Mouse (Mus musculus) hindbrain, postnatal 0 days (tissue): ENCODE results near the gene Gm10553. TPM values are rescaled to one million over a fixed set of nuclear protein-coding genes. Genes with fewer than 3 reads are reported as not detected.
"Not testable (repeated sequence)": the region's sequence is repeated elsewhere in the genome, so short reads cannot be mapped to it uniquely, and the experiment has no call there.

Experiments used
- ATAC-seq: fragments of 200-750 bp; cut with Nextera tagmentation; 2 replicates; pipeline ENCODE4 v1.8.0; 2017; ENCODE audit warnings: mild to moderate bottlenecking, moderate TSS enrichment, moderate library complexity
- DNase-seq: peaks from one replicate; pipeline ENCODE4 v3.0.0-alpha.2; 2015; ENCODE audit warnings: low spot score
- H3K27ac ChIP-seq: fragments of 300-500 bp; sonication (generic); 2 replicates; pipeline ENCODE4 v1.5.1; 2014; ENCODE audit warnings: mild to moderate bottlenecking
- H3K27me3 ChIP-seq: fragments of 300-500 bp; sonication (generic); 2 replicates; pipeline ENCODE4 v1.6.1; 2014; ENCODE audit warnings: low read length, mixed read lengths; ENCODE audit not compliant: insufficient read depth
- H3K36me3 ChIP-seq: fragments of 300-500 bp; sonication (generic); 2 replicates; pipeline ENCODE4 v1.6.1; 2014; ENCODE audit warnings: low read length, mixed read lengths; ENCODE audit not compliant: insufficient read depth
- H3K4me1 ChIP-seq: fragments of 300-500 bp; sonication (generic); 2 replicates; pipeline ENCODE4 v1.6.1; 2014; ENCODE audit warnings: antibody characterized with exemption, low read length, mixed read lengths; ENCODE audit not compliant: insufficient read depth
- H3K4me2 ChIP-seq: fragments of 300-500 bp; sonication (generic); 2 replicates; pipeline ENCODE4 v1.6.1; 2014; ENCODE audit warnings: low read depth, mild to moderate bottlenecking, low read length, moderate library complexity, mixed read lengths
- H3K4me3 ChIP-seq: fragments of 300-500 bp; sonication (generic); 2 replicates; pipeline ENCODE4 v1.5.1; 2014; ENCODE audit warnings: low read length
- H3K9ac ChIP-seq: fragments of 300-500 bp; sonication (generic); replicated peaks from 2 replicates; pipeline ENCODE4 v1.6.1; 2014; ENCODE audit warnings: mild to moderate bottlenecking, low read length, moderate library complexity, mixed read lengths
- H3K9me3 ChIP-seq: fragments of 300-500 bp; sonication (generic); 2 replicates; pipeline ENCODE4 v1.6.1; 2016; ENCODE audit warnings: low read length, mixed read lengths
- WGBS: fragments of 180-500 bp; shearing (Covaris S2); extraction: QIAGEN DNeasy Blood & Tissue Kit; methylation state at CpG from one replicate; pipeline ENCODE4 v1.1.7; 2014; 5-methylcytosine and 5-hydroxymethylcytosine counted together
- polyA plus RNA-seq: library from polyadenylated mRNA; unstranded; fragments of >200 nt; fragmentation: Nextera tagmentation; extraction: Ambion mirVana; gene quantifications from 2 replicates; pipeline ENCODE4 v1.2.1, GENCODE M21; 2015
- total RNA-seq: library from RNA; depleted of rRNA; stranded (reverse); fragments of >200 nt; gene quantifications from 2 replicates; pipeline ENCODE4 v1.2.3, GENCODE M21; 2014; rRNA removed

Gene Gm10553
- total RNA-seq (not detected in 2 replicates), polyA plus RNA-seq (not detected in 2 replicates)

DNA sequence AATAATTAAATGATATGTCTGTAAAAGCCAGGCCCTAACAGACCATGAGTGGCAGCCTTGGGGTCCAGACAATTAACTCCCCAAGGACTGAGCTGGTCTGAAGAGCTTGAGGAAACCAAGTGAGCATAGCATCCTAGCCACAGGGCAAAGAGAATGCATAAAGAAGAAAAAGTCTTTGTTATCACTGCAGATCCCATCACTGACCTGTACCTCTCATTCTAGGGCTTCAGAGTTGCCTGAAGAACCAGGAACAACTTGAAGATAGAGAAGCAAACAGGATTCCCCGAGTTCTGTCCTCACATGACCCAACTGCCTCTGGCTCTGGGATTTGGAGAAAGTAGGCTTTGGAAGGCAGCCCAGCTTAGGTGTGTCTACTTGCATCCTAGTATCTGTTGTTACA is at the start of gene Gm10553:
Gene Gm10553, plus strand, starts transcription at position 301 of the 400 bp plus-strand sequence.
- not testable (repeated sequence) for ATAC-seq, H3K9ac ChIP-seq, H3K27ac ChIP-seq, H3K9me3 ChIP-seq, H3K4me1 ChIP-seq, H3K4me2 ChIP-seq, H3K27me3 ChIP-seq, H3K4me3 ChIP-seq, DNase-seq, H3K36me3 ChIP-seq
- WGBS, result 73% methylated on average over 1 of the region's 1 CpGs

DNA sequence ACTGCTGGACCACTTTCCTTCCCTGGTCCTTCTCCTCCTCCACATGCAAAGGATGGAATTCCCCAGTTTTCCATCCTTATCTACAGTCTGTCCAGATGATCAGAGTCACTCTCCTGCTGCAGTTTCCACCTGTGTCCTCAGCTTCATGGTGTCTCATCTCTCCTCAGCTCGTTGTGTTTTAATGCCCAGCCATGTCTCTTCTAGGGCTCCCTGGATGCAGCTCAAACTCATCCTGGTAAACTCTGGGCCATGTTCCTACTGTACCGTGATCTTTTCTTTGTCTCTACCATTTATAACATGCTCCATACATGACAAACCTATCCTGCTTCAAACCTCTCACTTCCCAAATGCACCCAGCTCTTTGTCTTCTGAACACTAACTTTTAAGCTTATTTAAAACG is 28.3 kb upstream of the Gm10553 start:
- H3K4me3 ChIP-seq, ATAC-seq: not testable (repeated sequence)
- WGBS, result 62% methylated on average over 3 of the region's 3 CpGs

DNA sequence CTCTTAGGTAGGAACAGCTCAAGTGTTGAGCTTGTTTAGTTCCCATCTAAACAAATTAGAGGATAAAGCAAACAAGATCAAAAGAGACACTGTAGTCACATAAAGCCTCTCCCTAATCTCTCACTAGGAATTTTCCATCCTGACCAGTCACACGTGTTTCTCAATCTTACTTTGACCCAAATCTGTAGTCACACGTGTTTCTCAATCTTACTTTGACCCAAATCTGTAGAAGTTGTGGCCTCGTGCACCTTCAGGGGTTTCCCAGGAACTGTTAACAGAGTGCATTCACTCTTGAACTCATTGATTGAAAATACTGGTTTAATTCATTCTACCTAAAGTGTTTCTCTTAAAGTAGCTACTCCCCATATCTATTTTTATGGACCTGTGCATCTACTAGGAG is 26.9 kb upstream of the Gm10553 start:
- not testable (repeated sequence) for H3K4me1 ChIP-seq, H3K9me3 ChIP-seq, H3K9ac ChIP-seq, H3K27ac ChIP-seq, H3K36me3 ChIP-seq, H3K4me2 ChIP-seq, H3K27me3 ChIP-seq, ATAC-seq, H3K4me3 ChIP-seq, DNase-seq
- WGBS, result 64% methylated on average over 3 of the region's 3 CpGs

More for the DNA sequence above, 28.3 kb upstream of the Gm10553 start:
- not testable (repeated sequence) for DNase-seq, H3K4me1 ChIP-seq, H3K36me3 ChIP-seq, H3K27me3 ChIP-seq, H3K9me3 ChIP-seq, H3K27ac ChIP-seq, H3K9ac ChIP-seq, H3K4me2 ChIP-seq

DNA sequence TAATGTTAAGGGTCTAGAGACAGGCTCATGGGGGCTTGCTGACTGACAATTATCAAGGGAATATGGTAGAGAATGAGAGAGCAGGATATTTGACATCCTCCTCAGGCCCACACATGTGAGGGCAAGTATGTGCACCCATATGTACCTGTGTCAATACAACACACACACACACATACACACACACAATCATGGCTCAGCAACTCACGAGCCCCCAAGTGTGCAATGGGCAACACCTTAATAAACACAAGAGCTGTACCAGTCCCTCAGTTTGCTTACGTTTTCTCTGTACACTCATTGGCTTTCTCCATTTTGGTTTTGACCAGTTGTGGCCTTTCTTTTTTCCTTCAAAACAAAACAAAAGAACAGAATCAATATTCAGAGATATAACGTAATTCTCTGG is 15.2 kb upstream of the Gm10553 start:
- H3K4me3 ChIP-seq, DNase-seq, H3K27ac ChIP-seq, H3K27me3 ChIP-seq, H3K9ac ChIP-seq, H3K36me3 ChIP-seq, H3K9me3 ChIP-seq, H3K4me2 ChIP-seq, H3K4me1 ChIP-seq, ATAC-seq: not testable (repeated sequence)
- WGBS, result 59% methylated on average over 3 of the region's 3 CpGs

DNA sequence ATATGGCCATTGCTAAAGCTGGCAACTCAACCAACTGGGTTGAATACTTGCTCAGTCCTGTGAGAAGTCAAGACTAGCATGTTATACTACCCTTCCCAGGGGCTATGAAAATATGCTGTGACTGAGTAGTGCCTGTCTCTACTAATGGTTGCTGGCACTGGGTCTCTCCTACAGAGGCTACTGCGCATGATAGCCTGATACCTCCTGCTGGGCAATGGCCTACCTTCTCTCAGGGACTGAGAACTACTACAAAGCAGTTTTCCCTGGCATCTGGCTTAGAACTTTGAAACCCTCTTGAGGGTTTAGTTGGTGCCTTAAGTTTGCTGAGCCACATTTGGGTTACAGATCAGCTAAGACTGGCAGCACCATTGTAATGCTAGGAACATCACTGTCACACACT is 13.8 kb upstream of the Gm10553 start:
- H3K9me3 ChIP-seq, H3K4me2 ChIP-seq, DNase-seq, ATAC-seq, H3K4me3 ChIP-seq, H3K27ac ChIP-seq, H3K27me3 ChIP-seq, H3K36me3 ChIP-seq, H3K9ac ChIP-seq, H3K4me1 ChIP-seq: not testable (repeated sequence)
- 89% methylated on average over 1 of the region's 1 CpGs for WGBS

DNA sequence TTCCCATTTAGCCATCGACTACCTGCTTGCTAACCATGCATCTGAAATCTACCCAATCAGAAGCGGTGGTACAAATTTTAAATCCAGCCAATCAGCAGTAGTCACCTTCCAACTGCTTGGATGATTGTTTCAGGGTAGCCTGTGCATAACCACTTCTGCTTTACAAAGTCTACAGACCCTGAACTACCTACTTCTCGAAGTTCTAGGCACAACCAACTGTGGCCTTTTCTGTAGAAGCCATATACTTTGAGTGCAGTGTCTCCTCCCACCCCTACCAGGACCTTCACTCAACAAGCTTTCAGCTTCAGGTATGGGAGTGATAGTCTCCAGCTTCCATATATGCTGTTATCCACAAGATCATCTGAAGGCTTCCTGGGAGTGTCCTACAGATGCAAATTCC is 7.8 kb upstream of the Gm10553 start:
- WGBS, result 39% methylated on average over 1 of the region's 3 CpGs
- not testable (repeated sequence) for H3K36me3 ChIP-seq, H3K27me3 ChIP-seq

DNA sequence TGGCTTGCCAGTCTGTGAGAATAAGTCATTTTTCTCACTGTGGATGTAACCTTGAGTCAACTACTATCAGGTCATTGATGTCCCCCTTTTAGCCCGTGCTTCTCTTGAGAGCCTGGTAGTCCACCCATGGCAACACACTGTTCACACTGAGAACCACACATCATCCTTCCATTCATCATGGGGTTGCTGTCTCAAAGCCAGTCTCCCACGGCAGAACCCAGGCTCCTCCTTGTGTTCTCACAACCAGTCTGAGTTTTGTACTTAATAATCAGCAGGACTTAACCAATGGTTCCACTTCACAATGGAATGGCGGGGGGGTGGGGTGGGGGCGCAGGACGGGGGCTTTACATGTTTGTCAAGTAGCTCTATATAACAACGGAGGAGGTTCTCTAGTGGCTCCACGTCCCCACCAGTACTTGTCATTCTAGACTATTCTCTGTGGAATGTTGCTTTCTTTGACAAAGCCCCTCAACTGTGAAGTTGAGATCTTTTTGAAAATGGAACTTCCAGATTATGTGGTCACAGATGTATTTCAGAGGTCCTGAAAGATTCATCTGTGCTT is 6.9 kb upstream of the Gm10553 start:
- not testable (repeated sequence) for H3K9me3 ChIP-seq, H3K27me3 ChIP-seq, H3K9ac ChIP-seq, ATAC-seq, H3K4me1 ChIP-seq, DNase-seq, H3K36me3 ChIP-seq, H3K27ac ChIP-seq, H3K4me3 ChIP-seq, H3K4me2 ChIP-seq
- WGBS, result 82% methylated on average over 6 of the region's 7 CpGs

More for the DNA sequence above, 7.8 kb upstream of the Gm10553 start:
- H3K4me3 ChIP-seq, H3K9ac ChIP-seq, DNase-seq, H3K4me1 ChIP-seq, H3K4me2 ChIP-seq, H3K9me3 ChIP-seq, ATAC-seq, H3K27ac ChIP-seq: not testable (repeated sequence)

DNA sequence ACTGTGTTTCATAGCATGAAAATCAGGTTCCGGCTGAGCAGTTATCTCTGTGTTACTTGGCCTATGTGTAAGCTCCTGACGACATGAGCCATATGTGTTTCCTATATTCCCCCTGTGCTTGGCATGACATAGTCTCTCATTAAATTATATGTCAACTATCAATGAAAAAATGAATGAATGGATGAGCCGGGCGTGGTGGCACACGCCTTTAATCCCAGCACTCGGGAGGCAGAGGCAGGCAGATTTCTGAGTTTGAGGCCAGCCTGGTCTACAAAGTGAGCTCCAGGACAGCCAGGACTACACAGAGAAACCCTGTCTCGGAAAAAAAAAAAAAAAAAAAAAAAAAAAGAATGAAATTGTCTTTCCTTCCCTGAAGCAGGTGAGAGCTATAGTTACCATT is 883 bp upstream of the Gm10553 start:
- WGBS, result 81% methylated on average over 5 of the region's 7 CpGs
- DNase-seq, H3K4me3 ChIP-seq, H3K27ac ChIP-seq, H3K4me2 ChIP-seq, H3K27me3 ChIP-seq, ATAC-seq, H3K9ac ChIP-seq, H3K36me3 ChIP-seq, H3K4me1 ChIP-seq, H3K9me3 ChIP-seq: not testable (repeated sequence)

DNA sequence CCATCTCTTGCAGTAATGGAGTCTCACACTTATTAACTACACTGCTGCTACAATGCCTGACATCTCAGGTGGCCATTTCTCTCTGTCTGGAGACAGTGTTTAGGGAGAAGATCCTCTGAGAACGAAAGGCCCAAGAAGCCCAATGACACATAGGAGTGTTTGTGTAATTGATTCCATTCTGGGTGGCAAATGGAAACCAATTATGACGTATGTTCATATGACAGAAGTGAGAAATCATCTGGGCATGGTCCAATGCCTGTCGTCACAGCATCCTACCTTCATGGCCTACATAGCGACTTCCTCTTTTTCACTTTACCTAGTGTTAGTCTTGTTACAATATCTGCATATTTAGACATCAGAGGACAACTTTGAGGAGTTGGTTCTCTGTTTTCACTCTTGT is 1.8 kb downstream of the Gm10553 start:
- not testable (repeated sequence) for H3K9me3 ChIP-seq, H3K4me2 ChIP-seq, DNase-seq, H3K27me3 ChIP-seq, H3K4me1 ChIP-seq, H3K4me3 ChIP-seq, H3K36me3 ChIP-seq, H3K9ac ChIP-seq, H3K27ac ChIP-seq, ATAC-seq
- 86% methylated on average over 4 of the region's 4 CpGs for WGBS

DNA sequence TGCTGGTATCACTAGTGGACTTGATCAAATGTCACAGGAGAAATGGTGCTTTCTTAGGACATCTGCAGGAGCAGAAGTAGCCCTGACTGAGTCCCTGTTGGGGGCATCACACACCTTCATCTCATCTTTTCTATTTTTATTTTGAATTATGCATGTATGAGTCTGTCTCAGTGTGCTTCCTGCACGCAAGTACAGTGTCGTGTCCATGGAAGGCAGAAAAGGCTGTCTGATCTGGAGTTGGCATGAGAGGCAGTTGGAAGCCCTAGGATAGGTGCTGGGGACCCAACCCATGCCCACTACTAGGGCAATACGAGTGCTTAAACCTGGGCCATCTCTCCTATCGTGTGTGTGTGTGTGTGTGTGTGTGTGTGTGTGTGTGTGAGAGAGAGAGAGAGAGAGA is 5.4 kb downstream of the Gm10553 start:
- not testable (repeated sequence) for H3K4me1 ChIP-seq, ATAC-seq, H3K9ac ChIP-seq, H3K9me3 ChIP-seq, H3K27ac ChIP-seq, DNase-seq, H3K27me3 ChIP-seq, H3K36me3 ChIP-seq, H3K4me3 ChIP-seq, H3K4me2 ChIP-seq
- WGBS, result 80% methylated on average over 4 of the region's 4 CpGs
